Mouse (Mus musculus) kidney, adult 2 months (tissue): ENCODE measurements at regions not wholly inside any gene's neighbourhood (a gene's known extent, or its start where the extent isn't known, plus 50 kb on each side); places are given as distances from the start of the nearest gene placed in this dataset.

Source experiments
- CTCF ChIP-seq: fragments of 200-500 bp; conservative IDR thresholded peaks from 2 replicates; pipeline ENCODE4 v1.5.1; 2011; ENCODE audit warnings: low read depth, mild to moderate bottlenecking, control low read depth, low read length, moderate library complexity, mixed read lengths; ENCODE audit not compliant: insufficient read depth, insufficient read length
- POLR2A ChIP-seq: fragments of 200-500 bp; IDR thresholded peaks from one replicate; pipeline ENCODE4 v1.6.1; 2011; ENCODE audit warnings: low read depth, low read length, control low read depth

DNA sequence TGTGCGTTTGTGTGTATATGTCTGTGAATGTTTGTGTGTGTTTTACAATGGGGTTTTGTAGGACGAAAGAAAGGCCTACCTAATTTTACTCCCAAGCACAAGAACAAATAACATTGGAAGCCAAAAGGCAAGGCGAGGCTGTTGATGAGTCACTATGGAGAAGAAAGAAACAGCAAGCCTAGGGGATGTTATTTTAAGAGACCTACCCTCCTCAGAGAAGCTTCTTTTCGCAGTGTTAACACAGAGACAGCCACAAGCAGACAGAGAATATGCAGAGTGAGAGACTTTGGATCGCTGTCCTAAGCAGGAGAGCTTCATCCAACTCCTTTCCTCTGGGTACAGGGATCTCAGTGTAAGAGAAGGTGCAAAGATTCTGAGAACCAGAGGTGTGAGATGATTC lies 57.3 kb upstream of the Frmd4a start:
- TF ChIP-seq POLR2A (no peak), CTCF (no peak)
